Mouse (Mus musculus) erythroid progenitor cell, adult 5-6 weeks (primary cell): ENCODE data around the gene Acy3. TPM values are rescaled to one million over a fixed set of nuclear protein-coding genes. Genes with fewer than 3 reads are reported as not detected.
A peak's percentile ranks its signal among the peaks of the same experiment; 100 is the strongest.

Experiments used
- ATAC-seq: replicated peaks from 2 replicates; pipeline ENCODE4 v1.8.0; 2016; ENCODE audit warnings: moderate number of reproducible peaks, mild to moderate bottlenecking, moderate TSS enrichment, inconsistent platforms; ENCODE audit not compliant: poor library complexity, low FRiP score, severe bottlenecking
- total RNA-seq, 2 experiments: library from RNA; stranded (forward) in 1 of 2; stranded (reverse) in 1 of 2; fragments of 150-400 nt in 1 of 2; fragments of 186-747, 209-891 nt in 1 of 2; gene quantifications; 2 replicates each; pipeline versions ENCODE4 v1.2.3 to v1.2.4; 2015 to 2017; ENCODE audit warnings: low replicate concordance in 2 of 2

The Acy3 gene
- total RNA-seq, 2 experiments from 2014 or later: not detected

- peak; percentile 91 for ATAC-seq
These were observed 13.9 kb downstream of the Acy3 start, which contains the start of the genes Nudt8 and Gm49405 for GRCm38 (mm10) chr19:4000119-4000900. TSS of gene Nudt8 (plus strand) at chr19:4000580. TSS of gene Gm49405 (plus strand) at chr19:4000626.

GRCm38 (mm10) chr19:4000949-4001525, 14.7 kb downstream of the Acy3 start:
- ATAC-seq: no peak

- ATAC-seq: no peak
These were observed 15.4 kb downstream of the Acy3 start for GRCm38 (mm10) chr19:4001752-4002151.

- ATAC-seq: no peak
These were observed 16.7 kb downstream of the Acy3 start, which contains the start of gene Doc2g for GRCm38 (mm10) chr19:4003112-4003511. TSS of gene Doc2g (plus strand) at chr19:4003313.

- ATAC-seq: no peak
These were observed 17.3 kb downstream of the Acy3 start for GRCm38 (mm10) chr19:4003641-4004040.

GRCm38 (mm10) chr19:4004331-4004730, 18.0 kb downstream of the Acy3 start:
- no peak for ATAC-seq

- ATAC-seq: no peak
These were observed 18.7 kb downstream of the Acy3 start for GRCm38 (mm10) chr19:4005091-4005490.

GRCm38 (mm10) chr19:4005971-4006370, 19.6 kb downstream of the Acy3 start:
- ATAC-seq: no peak

GRCm38 (mm10) chr19:4011086-4011485, 24.7 kb downstream of the Acy3 start:
- ATAC-seq: no peak

- ATAC-seq: peak; percentile 94
These were observed 26.2 kb downstream of the Acy3 start, which contains the start of gene Ndufv1 for GRCm38 (mm10) chr19:4012432-4013022. TSS of gene Ndufv1 (minus strand) at chr19:4012806.

- peak; percentile 44 for ATAC-seq
These were observed 26.7 kb downstream of the Acy3 start for GRCm38 (mm10) chr19:4013066-4013465.

GRCm38 (mm10) chr19:4014802-4015201, 28.4 kb downstream of the Acy3 start:
- no peak for ATAC-seq

GRCm38 (mm10) chr19:4015635-4016034, 29.3 kb downstream of the Acy3 start:
- no peak for ATAC-seq

GRCm38 (mm10) chr19:4017921-4018587, 31.7 kb downstream of the Acy3 start:
- ATAC-seq: no peak

GRCm38 (mm10) chr19:4018743-4019583, 32.6 kb downstream of the Acy3 start:
- peak; percentile 94 for ATAC-seq

- ATAC-seq: no peak
These were observed 36.8 kb downstream of the Acy3 start for GRCm38 (mm10) chr19:4023185-4023584.

- ATAC-seq: no peak
These were observed 41.2 kb downstream of the Acy3 start for GRCm38 (mm10) chr19:4027576-4027975.

GRCm38 (mm10) chr19:4032668-4033067, 46.3 kb downstream of the Acy3 start:
- no peak for ATAC-seq

GRCm38 (mm10) chr19:4033298-4033697, 46.9 kb downstream of the Acy3 start:
- no peak for ATAC-seq
